Mouse (Mus musculus) A20 (cell line): ENCODE data around the gene Ppt2.
A peak's percentile ranks its signal among the peaks of the same experiment; 100 is the strongest.

Experiments used
- DNase-seq: peaks from one replicate; pipeline ENCODE4 v3.0.0-alpha.2; 2011; ENCODE audit warnings: low read depth, low spot score

Gene Ppt2

DNA sequence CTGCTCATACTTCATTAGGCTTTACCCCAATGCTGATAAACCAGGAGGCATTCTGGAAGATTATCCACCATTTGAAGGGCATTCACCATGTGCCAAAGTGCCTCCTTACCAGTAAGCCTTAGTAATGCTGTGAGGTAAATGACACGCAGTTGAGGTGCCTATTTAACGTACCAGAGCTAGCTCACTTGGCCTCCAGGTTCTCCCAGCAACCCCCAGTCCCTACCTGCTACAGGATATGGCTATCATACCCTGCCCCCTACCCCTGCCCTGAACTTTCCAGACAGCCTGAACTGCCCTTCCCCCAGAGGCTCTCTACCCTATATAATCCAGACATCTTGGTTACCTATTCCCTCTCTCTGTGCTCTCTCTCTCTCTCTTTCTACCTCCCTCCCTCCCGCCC lies 39.5 kb downstream of the Ppt2 start:
- DNase-seq, result peak; percentile 64

DNA sequence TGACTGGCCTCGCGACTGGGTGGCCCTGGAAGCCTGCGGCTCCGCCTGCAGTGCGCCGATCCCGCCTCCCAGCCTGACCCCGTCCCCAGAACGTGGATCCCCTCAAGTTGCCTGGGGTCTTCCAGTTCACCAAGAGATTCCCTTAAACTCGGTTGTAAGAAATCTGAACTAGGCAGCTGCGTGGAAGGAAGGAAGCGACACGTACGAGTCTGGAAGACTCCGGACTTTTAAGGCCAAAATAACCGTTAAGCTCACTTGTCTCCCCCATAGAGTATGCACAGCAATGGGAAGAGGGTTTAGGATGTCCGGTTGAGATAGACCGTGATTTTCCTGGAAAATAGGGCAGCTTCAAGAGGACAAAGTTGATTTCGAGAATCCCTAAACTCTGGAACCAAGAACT lies 40.5 kb downstream of the Ppt2 start:
- no peak for DNase-seq

DNA sequence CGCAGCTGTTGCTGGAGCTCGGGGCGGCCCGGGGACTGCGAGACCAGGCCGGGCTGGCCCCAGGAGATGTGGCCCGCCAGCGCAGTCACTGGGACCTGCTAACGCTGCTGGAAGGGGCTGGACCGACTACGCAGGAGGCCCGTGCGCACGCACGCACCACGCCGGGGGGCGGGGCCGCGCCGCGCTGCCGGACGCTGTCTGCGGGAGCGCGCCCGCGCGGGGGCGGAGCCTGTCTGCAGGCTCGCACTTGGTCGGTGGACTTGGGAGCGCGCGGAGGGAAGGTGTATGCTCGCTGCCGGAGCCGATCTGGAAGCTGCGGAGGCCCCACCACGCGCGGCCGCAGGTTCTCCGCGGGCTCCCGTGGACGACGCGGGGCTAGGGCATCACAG lies 40.9 kb downstream of the Ppt2 start:
- DNase-seq, result peak; percentile 98

DNA sequence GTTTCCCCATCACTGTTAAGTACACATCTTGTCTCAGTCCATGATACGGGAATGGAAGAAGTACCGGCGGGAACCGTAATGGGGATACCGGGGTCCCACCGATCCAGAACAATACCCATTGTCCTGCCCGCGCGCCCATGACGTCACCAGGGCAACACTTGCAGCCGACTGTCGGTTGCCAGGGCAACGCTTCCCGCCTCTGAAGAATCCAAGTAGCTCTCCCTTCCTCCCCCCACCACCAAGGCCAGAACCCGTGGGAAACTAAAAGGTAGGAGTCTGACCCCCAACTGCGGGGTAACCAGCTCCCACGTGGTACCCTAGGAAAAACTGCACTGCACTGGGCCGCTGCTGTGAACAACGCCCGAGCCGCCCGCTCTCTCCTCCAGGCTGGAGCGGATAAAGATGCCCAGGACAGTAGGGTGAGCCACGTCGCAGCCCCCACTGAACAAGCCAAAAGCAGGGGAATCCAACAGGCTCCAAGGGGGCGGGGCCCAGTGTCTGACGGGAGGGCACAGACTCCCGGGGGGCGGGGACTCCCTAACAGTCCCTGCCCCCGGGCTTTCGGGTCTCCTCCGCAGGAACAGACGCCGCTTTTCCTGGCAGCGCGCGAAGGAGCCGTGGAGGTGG lies 41.4 kb downstream of the Ppt2 start:
- DNase-seq, result no peak

DNA sequence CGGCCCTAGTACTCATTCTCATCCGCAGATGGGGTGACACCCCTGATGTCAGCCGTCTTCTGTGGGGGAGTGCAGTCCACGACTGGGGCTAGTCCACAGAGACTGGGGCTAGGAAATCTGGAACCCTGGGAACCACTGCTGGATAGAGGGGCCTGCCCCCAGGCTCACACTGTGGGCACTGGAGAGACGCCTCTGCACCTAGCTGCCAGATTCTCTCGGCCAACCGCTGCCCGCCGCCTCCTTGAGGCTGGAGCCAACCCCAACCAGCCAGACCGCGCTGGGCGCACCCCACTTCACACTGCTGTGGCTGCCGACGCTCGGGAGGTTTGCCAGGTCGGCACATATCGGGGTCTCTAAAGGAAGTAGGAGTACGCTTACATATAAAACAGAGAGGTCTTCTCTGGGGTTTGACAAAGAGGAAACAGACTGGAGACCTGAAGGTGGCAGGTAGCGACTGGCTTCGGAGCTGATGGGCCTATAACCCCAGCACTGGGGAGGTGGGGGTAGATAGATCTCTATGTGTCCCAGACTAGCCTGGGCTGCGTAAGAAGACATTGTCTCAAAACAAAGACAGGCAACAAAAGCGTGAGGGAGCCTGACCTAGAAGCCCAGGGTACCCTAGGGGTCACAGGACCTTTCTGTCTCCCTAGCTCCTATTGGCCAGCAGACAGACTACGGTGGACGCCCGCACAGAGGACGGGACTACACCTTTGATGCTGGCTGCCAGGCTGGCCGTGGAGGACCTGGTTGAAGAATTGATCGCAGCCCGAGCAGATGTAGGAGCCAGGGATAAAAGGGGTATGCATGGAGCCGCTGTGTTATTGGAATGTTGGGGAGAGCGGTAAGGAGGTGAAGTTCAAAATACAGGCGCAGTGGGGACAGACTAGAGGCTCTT lies 42.2 kb downstream of the Ppt2 start:
- DNase-seq, result no peak

DNA sequence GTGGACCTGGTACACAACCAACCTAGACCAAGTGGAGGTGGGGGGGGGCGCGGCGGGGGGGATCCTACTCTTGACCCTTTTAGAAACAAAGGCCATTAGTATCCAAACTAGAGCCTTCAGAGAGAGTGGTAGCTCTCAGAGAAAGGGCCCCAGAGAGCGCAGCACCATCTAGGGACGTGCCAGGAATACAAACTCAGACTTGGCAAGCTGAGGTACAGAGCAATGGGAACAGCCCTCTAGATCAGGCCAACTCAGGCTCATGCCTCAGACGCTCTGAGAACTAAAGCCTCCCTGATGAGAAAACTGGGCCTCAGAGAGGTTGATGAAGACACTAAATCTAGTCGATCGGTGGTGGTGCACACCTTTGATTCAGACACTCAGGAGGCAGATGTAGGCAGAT lies 43.2 kb downstream of the Ppt2 start:
- DNase-seq, result no peak

DNA sequence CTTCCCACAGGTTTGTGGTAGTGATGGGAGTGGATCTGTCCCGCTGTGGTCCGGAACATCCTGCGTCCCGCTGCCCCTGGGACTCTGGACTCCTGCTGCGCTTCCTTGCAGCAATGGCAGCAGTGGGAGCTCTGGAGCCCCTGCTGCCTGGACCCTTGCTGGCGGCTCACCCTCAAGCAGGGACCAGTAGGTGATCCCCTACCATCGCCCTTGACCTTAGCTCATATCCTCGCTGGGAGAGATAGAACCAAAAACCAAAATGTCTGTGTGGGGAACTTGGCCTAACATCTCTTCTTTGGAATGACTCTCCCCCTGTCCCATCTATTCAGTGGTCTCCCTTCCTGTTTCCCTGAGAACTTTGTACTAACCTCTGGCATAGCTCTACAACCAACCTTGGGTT lies 44.5 kb downstream of the Ppt2 start:
- DNase-seq, result no peak

DNA sequence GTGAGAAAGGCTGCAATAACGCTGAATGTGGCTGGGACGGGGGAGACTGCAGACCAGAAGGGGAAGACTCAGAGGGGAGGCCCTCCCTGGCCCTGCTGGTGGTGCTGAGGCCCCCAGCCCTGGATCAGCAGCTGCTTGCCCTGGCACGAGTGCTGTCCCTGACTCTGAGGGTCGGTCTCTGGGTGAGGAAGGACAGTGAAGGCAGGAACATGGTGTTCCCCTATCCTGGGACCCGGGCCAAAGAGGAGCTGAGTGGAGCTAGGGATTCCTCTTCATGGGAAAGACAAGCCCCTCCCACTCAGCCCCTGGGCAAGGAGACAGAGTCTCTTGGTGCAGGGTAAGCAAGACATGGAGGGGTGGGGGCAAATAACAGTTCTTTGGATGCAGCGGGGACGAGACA lies 44.9 kb downstream of the Ppt2 start:
- no peak for DNase-seq

DNA sequence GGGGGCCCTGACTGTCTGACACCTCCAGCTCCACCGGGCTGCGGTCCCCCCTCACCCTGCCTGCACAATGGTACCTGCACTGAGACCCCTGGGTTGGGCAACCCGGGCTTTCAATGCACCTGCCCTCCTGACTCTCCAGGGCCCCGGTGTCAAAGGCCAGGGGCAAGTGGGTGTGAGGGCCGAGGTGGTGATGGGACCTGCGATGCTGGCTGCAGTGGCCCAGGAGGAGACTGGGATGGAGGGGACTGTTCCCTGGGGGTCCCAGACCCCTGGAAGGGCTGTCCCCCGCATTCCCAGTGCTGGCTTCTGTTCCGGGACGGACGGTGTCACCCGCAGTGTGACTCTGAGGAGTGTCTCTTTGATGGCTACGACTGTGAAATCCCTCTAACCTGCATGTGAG lies 45.8 kb downstream of the Ppt2 start:
- no peak for DNase-seq

DNA sequence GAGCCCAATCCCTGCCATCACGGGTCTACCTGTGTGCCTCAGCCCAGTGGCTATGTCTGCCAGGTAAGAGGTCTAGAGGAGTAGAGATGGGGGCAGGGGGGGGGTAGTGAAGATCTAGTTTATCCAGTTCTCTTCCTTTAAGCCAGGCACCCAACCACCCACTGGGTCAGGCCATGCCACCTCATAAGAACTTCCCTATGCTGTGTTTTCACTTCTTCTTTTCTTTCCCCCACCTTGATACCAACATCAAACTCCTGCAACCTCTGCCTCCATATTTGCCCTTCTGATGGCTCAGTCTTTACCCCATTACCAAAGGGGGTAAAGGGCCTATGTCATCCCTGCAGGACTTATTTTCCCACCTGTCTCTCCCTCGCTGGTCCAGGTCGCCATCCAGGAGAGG lies 50.2 kb downstream of the Ppt2 start:
- peak; percentile 82 for DNase-seq

DNA sequence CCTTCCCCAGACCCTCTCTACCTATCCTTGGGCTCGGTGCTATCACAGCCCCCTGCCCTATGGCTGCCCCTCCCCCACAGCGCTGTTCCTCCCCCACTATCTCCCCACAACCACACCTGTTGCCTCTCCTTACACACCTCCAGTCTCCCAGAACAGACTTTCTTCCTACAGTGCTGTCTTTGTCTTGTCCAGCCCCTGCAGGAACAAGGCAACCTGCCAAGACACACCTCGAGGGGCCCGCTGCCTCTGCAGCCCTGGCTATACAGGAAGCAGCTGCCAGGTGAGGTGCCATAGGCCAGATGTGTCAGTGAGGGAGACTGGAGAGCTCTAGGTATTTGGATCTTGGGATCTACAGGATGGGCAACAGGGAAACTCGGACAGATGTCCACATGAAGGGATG lies 51.7 kb downstream of the Ppt2 start:
- DNase-seq, result no peak

DNA sequence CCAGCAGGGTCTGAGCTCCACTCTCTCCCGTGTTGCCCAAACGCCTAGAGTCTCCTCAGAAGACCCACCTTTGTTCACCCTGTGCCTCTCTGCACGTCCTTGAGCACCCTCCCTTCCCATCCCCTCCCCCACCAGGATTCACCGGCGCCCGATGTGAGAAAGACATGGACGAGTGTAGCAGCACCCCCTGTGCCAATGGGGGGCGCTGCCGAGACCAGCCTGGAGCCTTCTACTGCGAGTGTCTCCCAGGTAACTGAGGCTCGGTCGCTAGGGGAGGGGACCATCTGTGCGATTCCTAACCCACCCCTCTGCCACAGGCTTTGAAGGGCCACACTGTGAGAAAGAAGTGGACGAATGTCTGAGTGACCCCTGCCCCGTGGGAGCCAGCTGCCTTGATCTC lies 55.9 kb downstream of the Ppt2 start:
- DNase-seq, result no peak

DNA sequence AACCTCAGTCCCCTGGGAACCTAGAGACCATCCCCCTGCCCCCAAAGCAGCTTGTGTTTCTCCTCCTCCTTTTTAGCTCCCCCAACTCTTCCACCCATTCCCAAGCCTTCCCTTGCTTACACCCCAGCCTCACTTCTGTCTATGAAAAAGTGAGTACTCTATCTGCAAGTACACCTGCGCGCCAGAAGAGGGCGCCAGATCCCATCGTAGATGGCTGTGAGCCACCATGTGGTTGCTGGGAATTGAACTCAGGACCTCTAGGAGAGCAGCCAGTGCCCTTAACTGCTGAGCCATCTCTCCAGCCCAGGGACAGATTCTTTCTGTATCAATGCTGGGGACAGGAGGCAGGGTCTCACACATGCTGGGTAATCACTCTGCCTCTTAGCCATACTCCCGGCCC lies 56.4 kb downstream of the Ppt2 start:
- DNase-seq, result peak; percentile 57

DNA sequence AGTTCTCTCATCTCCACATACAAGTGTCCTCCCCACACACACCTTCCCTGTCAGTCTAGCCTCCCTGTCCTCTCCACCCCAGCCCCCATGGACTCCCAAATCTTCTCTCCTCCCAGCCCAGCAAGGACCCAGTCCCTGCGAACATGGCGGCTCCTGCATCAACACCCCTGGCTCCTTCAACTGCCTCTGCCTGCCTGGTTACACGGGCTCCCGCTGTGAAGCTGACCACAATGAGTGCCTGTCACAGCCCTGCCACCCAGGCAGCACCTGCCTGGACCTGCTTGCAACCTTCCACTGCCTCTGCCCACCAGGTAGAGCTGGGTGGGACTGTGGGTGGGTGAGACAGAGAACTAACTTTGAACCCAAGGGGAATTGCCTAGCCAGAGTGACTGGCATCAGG lies 58.4 kb downstream of the Ppt2 start:
- DNase-seq, result no peak

DNA sequence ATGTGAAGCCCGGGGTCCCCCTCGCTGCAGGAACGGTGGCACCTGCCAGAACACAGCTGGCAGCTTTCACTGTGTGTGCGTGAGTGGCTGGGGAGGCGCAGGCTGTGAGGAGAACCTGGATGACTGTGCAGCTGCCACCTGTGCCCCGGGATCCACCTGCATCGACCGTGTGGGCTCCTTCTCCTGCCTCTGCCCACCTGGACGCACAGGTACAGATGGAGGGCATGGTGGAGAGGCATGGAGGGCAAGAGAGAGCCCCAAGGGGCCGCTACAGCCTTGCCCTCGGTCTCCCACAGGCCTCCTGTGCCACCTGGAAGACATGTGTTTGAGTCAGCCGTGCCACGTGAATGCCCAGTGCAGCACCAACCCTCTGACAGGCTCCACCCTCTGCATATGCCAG lies 59.9 kb downstream of the Ppt2 start:
- DNase-seq, result peak; percentile 38

DNA sequence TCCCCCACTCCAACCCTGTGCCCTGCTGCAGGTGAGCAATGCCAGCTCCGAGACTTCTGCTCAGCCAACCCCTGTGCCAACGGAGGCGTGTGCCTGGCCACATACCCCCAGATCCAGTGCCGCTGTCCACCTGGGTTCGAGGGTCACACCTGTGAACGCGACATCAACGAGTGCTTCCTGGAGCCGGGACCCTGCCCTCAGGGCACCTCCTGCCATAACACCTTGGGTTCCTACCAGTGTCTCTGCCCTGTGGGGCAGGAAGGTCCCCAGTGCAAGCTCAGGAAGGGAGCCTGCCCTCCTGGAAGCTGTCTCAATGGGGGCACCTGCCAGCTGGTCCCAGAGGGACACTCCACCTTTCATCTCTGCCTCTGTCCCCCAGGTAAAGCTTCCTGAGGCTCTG lies 61.0 kb downstream of the Ppt2 start:
- no peak for DNase-seq
